Mouse (Mus musculus) cerebellum, adult 2 months (tissue): ENCODE data around the gene Dpf1.

Experiments
- CTCF ChIP-seq: fragments of 200-500 bp; IDR thresholded peaks from 2 replicates; pipeline ENCODE4 v1.5.1; 2011; ENCODE audit warnings: low read depth, mild to moderate bottlenecking, control low read depth, low read length, moderate library complexity, borderline replicate concordance; ENCODE audit not compliant: insufficient read depth
- POLR2A ChIP-seq: fragments of 200-500 bp; IDR thresholded peaks from 2 replicates; pipeline ENCODE4 v1.6.1; 2011; ENCODE audit warnings: low read length, control low read depth, borderline replicate concordance; ENCODE audit not compliant: insufficient read depth

- TF ChIP-seq CTCF (no peak), POLR2A (no peak)
Measured at GRCm38 (mm10) chr7:29280801-29281200, 22.9 kb upstream of the Dpf1 start.
